Mouse (Mus musculus) MEL (cell line): ENCODE results near the gene Sh2b1. TPM values are rescaled to one million over a fixed set of nuclear protein-coding genes. Genes with fewer than 3 reads are reported as not detected.
A peak's percentile ranks its signal among the peaks of the same experiment; 100 is the strongest.
"Not testable (repeated sequence)": the region's sequence is repeated elsewhere in the genome, so short reads cannot be mapped to it uniquely, and the experiment has no call there.

Source experiments
- DNase-seq: peaks from one replicate; pipeline ENCODE4 v3.0.0; 2011; ENCODE audit warnings: low read depth, low spot score
- H3K27ac ChIP-seq: 2 replicates; pipeline ENCODE4 v1.5.1; 2012; ENCODE audit warnings: low read depth, mild to moderate bottlenecking, control low read depth, low read length, moderate library complexity; ENCODE audit not compliant: control insufficient read depth
- H3K27me3 ChIP-seq, 2 experiments: fragments of 150-350 bp in 1 of 2; sonication (generic) in 1 of 2; 2 replicates each; pipeline ENCODE4 v1.6.1; 2012; ENCODE audit warnings: low read length in 2 of 2, mild to moderate bottlenecking in 2 of 2, improper control_type of control experiment in 1 of 2, moderate library complexity in 1 of 2; ENCODE audit not compliant: insufficient read depth in 2 of 2, control insufficient read depth in 1 of 2
- H3K36me3 ChIP-seq, 2 experiments: 2 replicates each; pipeline ENCODE4 v1.6.1; 2012 to 2014; ENCODE audit warnings: low read length in 2 of 2, improper control_type of control experiment in 1 of 2, inconsistent platforms in 1 of 2, mild to moderate bottlenecking in 1 of 2; ENCODE audit not compliant: insufficient read depth in 2 of 2, control insufficient read depth in 1 of 2
- H3K4me1 ChIP-seq, 2 experiments: fragments of 150-350 bp in 1 of 2; sonication (generic) in 1 of 2; 2 replicates each; pipeline ENCODE4 v1.6.1; 2012; ENCODE audit warnings: low read length in 2 of 2, improper control_type of control experiment in 1 of 2, mild to moderate bottlenecking in 1 of 2; ENCODE audit not compliant: insufficient read depth in 2 of 2, control insufficient read depth in 1 of 2
- H3K4me3 ChIP-seq, 2 experiments: fragments of 150-350 bp in 1 of 2; sonication (generic) in 1 of 2; 2 replicates each; pipeline ENCODE4 v1.5.1; 2012; ENCODE audit warnings: low read depth in 2 of 2, low read length in 2 of 2, mild to moderate bottlenecking in 2 of 2, moderate library complexity in 2 of 2, control low read depth in 1 of 2, improper control_type of control experiment in 1 of 2; ENCODE audit not compliant: control insufficient read depth in 1 of 2, insufficient read depth in 1 of 2
- H3K79me2 ChIP-seq: 2 replicates; pipeline ENCODE4 v1.6.1; 2012; ENCODE audit warnings: mild to moderate bottlenecking, low read length, moderate library complexity; ENCODE audit not compliant: control insufficient read depth, poor library complexity, insufficient read depth
- H3K9ac ChIP-seq: 2 replicates; pipeline ENCODE4 v1.6.1; 2012; ENCODE audit warnings: low read depth, mild to moderate bottlenecking, control low read depth, low read length, moderate library complexity; ENCODE audit not compliant: control insufficient read depth, poor library complexity, severe bottlenecking
- H3K9me3 ChIP-seq: fragments of 150-350 bp; sonication (generic); replicated peaks from 2 replicates; pipeline ENCODE4 v1.6.1; 2012; ENCODE audit warnings: mild to moderate bottlenecking, low read length, improper control_type of control experiment, moderate library complexity; ENCODE audit not compliant: insufficient read depth
- CHD1 ChIP-seq: IDR thresholded peaks from 2 replicates; pipeline ENCODE4 v1.6.1; 2012; ENCODE audit warnings: low read depth, mild to moderate bottlenecking, inconsistent platforms, low read length, improper control_type of control experiment
- CHD2 ChIP-seq: IDR thresholded peaks from 2 replicates; pipeline ENCODE4 v1.6.1; 2011; ENCODE audit warnings: low read length, improper control_type of control experiment
- CTCF ChIP-seq, 3 experiments: IDR thresholded peaks in 2 of 3; conservative IDR thresholded peaks in 1 of 3; 2 replicates each; pipeline ENCODE4 v1.5.1; 2011 to 2012; ENCODE audit warnings: low read length in 3 of 3, low read depth in 2 of 3, mild to moderate bottlenecking in 2 of 3, improper control_type of control experiment in 1 of 3, inconsistent platforms in 1 of 3, mixed read lengths in 1 of 3, moderate library complexity in 1 of 3; ENCODE audit not compliant: control insufficient read depth in 1 of 3, insufficient read depth in 1 of 3, poor library complexity in 1 of 3, severe bottlenecking in 1 of 3
- E2F4 ChIP-seq: IDR thresholded peaks from 2 replicates; pipeline ENCODE4 v1.6.1; 2011; ENCODE audit warnings: low read depth, low read length, improper control_type of control experiment, borderline replicate concordance
- ELF1 ChIP-seq: IDR thresholded peaks from 2 replicates; pipeline ENCODE4 v1.6.1; 2014; ENCODE audit warnings: low read depth, mild to moderate bottlenecking, inconsistent platforms, low read length, improper control_type of control experiment, moderate library complexity
- EP300 ChIP-seq, 2 experiments: IDR thresholded peaks; 2 replicates each; pipeline ENCODE4 v1.6.1; 2011; ENCODE audit warnings: improper control_type of control experiment in 2 of 2, low read length in 2 of 2, low read depth in 1 of 2, mild to moderate bottlenecking in 1 of 2
- GABPA ChIP-seq: IDR thresholded peaks from 2 replicates; pipeline ENCODE4 v1.6.1; 2012; ENCODE audit warnings: low read depth, mild to moderate bottlenecking, inconsistent platforms, low read length, improper control_type of control experiment, moderate library complexity
- GATA1 ChIP-seq: IDR thresholded peaks from 2 replicates; pipeline ENCODE4 v1.6.1; 2011; ENCODE audit warnings: low read depth, low read length, improper control_type of control experiment
- HCFC1 ChIP-seq: IDR thresholded peaks from 2 replicates; pipeline ENCODE4 v1.6.1; 2012; ENCODE audit warnings: low read depth, mild to moderate bottlenecking, inconsistent platforms, low read length, improper control_type of control experiment, moderate library complexity
- JUND ChIP-seq: IDR thresholded peaks from 2 replicates; pipeline ENCODE4 v1.6.1; 2011; ENCODE audit warnings: low read depth, mild to moderate bottlenecking, improper control_type of control experiment, low read length
- KAT2A ChIP-seq: conservative IDR thresholded peaks from 2 replicates; pipeline ENCODE4 v1.6.1; 2012; ENCODE audit warnings: low read depth, low read length, improper control_type of control experiment, inconsistent platforms
- MAFK ChIP-seq: IDR thresholded peaks from 2 replicates; pipeline ENCODE4 v1.6.1; 2011; ENCODE audit warnings: low read depth, mild to moderate bottlenecking, low read length, improper control_type of control experiment, borderline replicate concordance
- MAX ChIP-seq: IDR thresholded peaks from 2 replicates; pipeline ENCODE4 v1.6.1; 2011; ENCODE audit warnings: low read length, improper control_type of control experiment
- MAZ ChIP-seq: IDR thresholded peaks from 2 replicates; pipeline ENCODE4 v1.6.1; 2012; ENCODE audit warnings: low read depth, mild to moderate bottlenecking, inconsistent platforms, low read length, improper control_type of control experiment
- MEF2A ChIP-seq: IDR thresholded peaks from 2 replicates; pipeline ENCODE4 v1.6.1; 2014; ENCODE audit warnings: low read depth, mild to moderate bottlenecking, inconsistent platforms, low read length, improper control_type of control experiment; ENCODE audit not compliant: poor library complexity, insufficient replicate concordance, severe bottlenecking; ENCODE audit errors: extremely low read depth
- NELFE ChIP-seq: IDR thresholded peaks from 2 replicates; pipeline ENCODE4 v1.6.1; 2011; ENCODE audit warnings: low read depth, low read length, improper control_type of control experiment
- POLR2A ChIP-seq, 2 experiments: IDR thresholded peaks; 2 replicates each; pipeline ENCODE4 v1.6.1; 2011 to 2012; ENCODE audit warnings: low read length in 2 of 2, mild to moderate bottlenecking in 2 of 2, control low read depth in 1 of 2, improper control_type of control experiment in 1 of 2, low read depth in 1 of 2, moderate library complexity in 1 of 2; ENCODE audit not compliant: control insufficient read depth in 1 of 2, insufficient read depth in 1 of 2, poor library complexity in 1 of 2
- POLR2AphosphoS2 ChIP-seq: IDR thresholded peaks from 2 replicates; pipeline ENCODE4 v1.6.1; 2011; ENCODE audit warnings: low read length, improper control_type of control experiment
- POLR2AphosphoS5 ChIP-seq: IDR thresholded peaks from 2 replicates; pipeline ENCODE4 v1.6.1; 2012; ENCODE audit warnings: low read depth, borderline replicate concordance, mild to moderate bottlenecking, inconsistent platforms, low read length, moderate library complexity, mixed read lengths
- RCOR1 ChIP-seq: IDR thresholded peaks from 2 replicates; pipeline ENCODE4 v1.6.1; 2012; ENCODE audit warnings: low read depth, mild to moderate bottlenecking, inconsistent platforms, low read length, improper control_type of control experiment
- SIN3A ChIP-seq: IDR thresholded peaks from 2 replicates; pipeline ENCODE4 v1.6.1; 2012; ENCODE audit warnings: low read length, improper control_type of control experiment, inconsistent platforms
- SMC3 ChIP-seq: IDR thresholded peaks from 2 replicates; pipeline ENCODE4 v1.6.1; 2011; ENCODE audit warnings: low read depth, low read length, improper control_type of control experiment
- TBP ChIP-seq: IDR thresholded peaks from 2 replicates; pipeline ENCODE4 v1.8.0; 2011; ENCODE audit warnings: low read depth, low read length, improper control_type of control experiment
- TCF12 ChIP-seq: IDR thresholded peaks from 2 replicates; pipeline ENCODE4 v1.6.1; 2014; ENCODE audit warnings: low read depth, mild to moderate bottlenecking, inconsistent platforms, low read length, improper control_type of control experiment, moderate library complexity
- UBTF ChIP-seq: IDR thresholded peaks from 2 replicates; pipeline ENCODE4 v1.6.1; 2012; ENCODE audit warnings: low read depth, mild to moderate bottlenecking, inconsistent platforms, low read length, improper control_type of control experiment, moderate library complexity, borderline replicate concordance; ENCODE audit not compliant: insufficient read depth
- USF1 ChIP-seq: IDR thresholded peaks from 2 replicates; pipeline ENCODE4 v1.6.1; 2014; ENCODE audit warnings: low read depth, mild to moderate bottlenecking, inconsistent platforms, low read length, improper control_type of control experiment, moderate library complexity
- USF2 ChIP-seq, 2 experiments: IDR thresholded peaks; 2 replicates each; pipeline ENCODE4 v1.6.1; 2011 to 2012; ENCODE audit warnings: improper control_type of control experiment in 2 of 2, low read length in 2 of 2, borderline replicate concordance in 1 of 2, inconsistent platforms in 1 of 2, low read depth in 1 of 2, mild to moderate bottlenecking in 1 of 2; ENCODE audit not compliant: insufficient read depth in 1 of 2
- ZC3H11A ChIP-seq: IDR thresholded peaks from 2 replicates; pipeline ENCODE4 v1.6.1; 2012; ENCODE audit warnings: low read depth, mild to moderate bottlenecking, inconsistent platforms, low read length, improper control_type of control experiment
- ZMIZ1 ChIP-seq: IDR thresholded peaks from 2 replicates; pipeline ENCODE4 v1.6.1; 2012; ENCODE audit warnings: low read depth, mild to moderate bottlenecking, inconsistent platforms, low read length, improper control_type of control experiment, moderate library complexity
- polyA plus RNA-seq, 2 experiments: library from polyadenylated mRNA; stranded (reverse) in 1 of 2; unstranded in 1 of 2; fragments of >175 nt in 1 of 2; fragments of >200 nt in 1 of 2; gene quantifications; 2 replicates each; pipeline versions ENCODE4 v1.2.1 to v1.2.4; 2012; ENCODE audit warnings: low replicate concordance in 2 of 2, low read depth in 1 of 2; ENCODE audit not compliant: insufficient read length in 2 of 2, insufficient read depth in 1 of 2, missing spikeins in 1 of 2
- total RNA-seq: library from RNA; depleted of rRNA; stranded (reverse); fragments of 300-350 nt; gene quantifications from 2 replicates; pipeline ENCODE4 v1.2.3, GENCODE M21; 2012

Sh2b1 gene
- total and polyA plus RNA-seq, 3 experiments, result 13.1 to 48.9 TPM; not detected in 1

DNA sequence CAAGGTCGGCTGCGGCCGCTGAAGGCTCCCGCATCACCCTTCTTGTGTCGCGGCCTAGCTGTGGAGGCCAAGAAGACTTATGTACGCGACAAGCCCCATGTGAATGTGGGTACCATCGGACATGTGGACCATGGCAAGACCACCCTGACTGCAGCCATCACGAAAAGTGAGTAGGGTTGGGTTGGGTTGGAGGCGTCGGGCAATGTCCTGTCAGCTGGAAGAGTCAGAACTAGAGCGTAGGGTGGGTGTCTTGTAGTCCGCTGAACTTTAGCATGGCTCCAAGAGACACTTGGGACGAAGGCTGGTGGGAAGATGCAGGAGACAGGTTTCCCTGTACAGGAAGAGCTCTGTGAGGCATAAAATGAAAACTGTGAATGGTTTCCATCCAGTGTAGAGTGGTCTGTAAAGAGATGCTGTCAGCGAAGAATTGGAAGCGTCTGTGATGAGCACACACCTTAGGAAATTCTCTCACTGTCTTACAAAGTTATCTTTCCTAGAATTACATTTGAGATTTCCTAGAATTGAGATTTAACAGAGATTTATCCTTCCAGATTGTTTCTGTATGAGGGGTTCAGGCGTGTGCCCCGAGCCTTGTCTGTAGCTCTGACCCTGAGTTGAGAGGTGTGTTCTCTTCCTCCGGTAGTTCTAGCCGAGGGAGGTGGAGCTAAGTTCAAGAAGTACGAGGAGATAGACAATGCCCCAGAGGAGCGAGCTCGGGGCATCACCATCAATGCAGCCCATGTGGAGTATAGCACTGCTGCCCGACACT lies 12.6 kb upstream of the Sh2b1 start:
- not testable (repeated sequence) for H3K9me3 ChIP-seq, H3K36me3 ChIP-seq, DNase-seq, H3K4me1 ChIP-seq, H3K27me3 ChIP-seq
- Histone ChIP-seq H3K27ac (peak overlapping the region; percentile 55), H3K9ac (peak overlapping the region; percentile 83), H3K79me2 (peaks cover 19% of the 10 kb centered on the region), H3K4me3 (peak overlapping the region; percentile 67 to 98)
- peak; percentile 41; the same call in 1 of the 2 replicates for TF ChIP-seq RCOR1
- TF ChIP-seq ZMIZ1, result 0 out of 2 replicates have a peak, but pooled peaks have one; percentile 4
- 0 out of 2 replicates have a peak, but pooled peaks have one; percentile 9 for TF ChIP-seq POLR2AphosphoS2

DNA sequence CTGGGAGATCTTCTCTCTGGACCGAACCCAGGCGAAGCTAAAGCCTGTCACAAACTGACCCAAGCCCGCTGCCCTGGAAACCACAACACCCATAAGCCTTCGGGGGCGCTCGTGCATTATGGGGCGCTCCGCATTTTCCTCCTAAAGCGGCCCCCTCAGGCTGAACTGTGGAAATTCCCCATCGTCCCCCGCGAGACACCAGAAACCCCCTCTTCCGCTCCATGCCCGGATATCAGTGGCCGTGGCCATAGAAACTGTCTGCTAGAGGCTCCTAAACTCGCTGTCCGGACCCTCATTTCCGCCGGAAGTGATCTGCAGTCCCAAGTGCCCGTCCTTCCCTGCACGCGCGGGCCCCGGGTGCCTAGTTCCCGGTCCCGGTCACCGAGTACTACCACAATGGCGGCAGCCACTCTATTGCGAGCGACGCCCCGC lies 11.8 kb upstream of the Sh2b1 start, which contains the start of gene Tufm:
Tufm (plus strand) TSS at position 310 of the 432 bp plus-strand sequence.
- peak within 1 kb of the TSS; percentile 82 for H3K27ac ChIP-seq
- peaks cover 4 to 5% of the 10 kb centered on the region in 2 experiments for H3K36me3 ChIP-seq
- peaks cover 0 to 9% of the 10 kb centered on the region in 2 experiments; a peak in 2 of 4 replicates for H3K4me1 ChIP-seq
- DNase-seq, result peak; percentile 98
- no peaks in the 10 kb centered on the region for H3K27me3 ChIP-seq
- peak within 1 kb of the TSS; percentile 83 for H3K9ac ChIP-seq
- H3K79me2 ChIP-seq, result peaks cover 19% of the 10 kb centered on the region
- no peaks in the 10 kb centered on the region for H3K9me3 ChIP-seq
- H3K4me3 ChIP-seq, result peak within 1 kb of the TSS; percentile 67 to 98
- TF ChIP-seq POLR2AphosphoS5 (no peak), JUND (no peak), EP300 (IDR thresholded peaks at IDR 0.05; ENCODE audit: low read depth in 1 of 2, low read length in 2 of 2) (no peak), ELF1 (peak; percentile 92), POLR2AphosphoS2 (0 out of 2 replicates have a peak, but pooled peaks have one; percentile 35), SIN3A (peak; percentile 91), CHD1 (no peak), CTCF (IDR thresholded peaks at IDR 0.05 in 2 of 3, conservative IDR thresholded peaks at IDR 0.05 in 1 of 3; ENCODE audit: control insufficient read depth in 1 of 3, insufficient read depth in 1 of 3, low read depth in 2 of 3, low read length in 3 of 3, poor library complexity in 1 of 3, severe bottlenecking in 1 of 3) (peak in 2 of 3 experiments; percentile 21 to 26; a peak in 2 of 6 replicates), MAZ (peak; percentile 95), E2F4 (no peak), POLR2A (IDR thresholded peaks at IDR 0.05; ENCODE audit: control insufficient read depth in 1 of 2, insufficient read depth in 1 of 2, low read depth in 1 of 2, low read length in 2 of 2, poor library complexity in 1 of 2) (peak; percentile 52 to 72; a peak in 3 of 4 replicates), MEF2A (no peak), GATA1 (no peak), KAT2A (peak; percentile 72), TBP (peak; percentile 74), USF1 (no peak), UBTF (no peak), GABPA (peak; percentile 12; the same call in 1 of the 2 replicates), NELFE (peak; percentile 81), TCF12 (peak; percentile 72), USF2 (IDR thresholded peaks at IDR 0.05; ENCODE audit: borderline replicate concordance in 1 of 2, insufficient read depth in 1 of 2, low read depth in 1 of 2, low read length in 2 of 2) (no peak), CHD2 (no peak), ZC3H11A (no peak), HCFC1 (peak; percentile 94), RCOR1 (0 out of 2 replicates have a peak, but pooled peaks have one; percentile 19), SMC3 (no peak), MAX (peak; percentile 60), MAFK (no peak), ZMIZ1 (peak; percentile 47; the same call in 1 of the 2 replicates)
